Mouse (Mus musculus) cortical plate, adult 2 months (tissue): Measurements from ENCODE around the gene Atp2b1.

Source experiments
- CTCF ChIP-seq: fragments of 200-500 bp; IDR thresholded peaks from 2 replicates; pipeline ENCODE4 v1.5.1; 2011; ENCODE audit warnings: mild to moderate bottlenecking, control low read depth, low read length; ENCODE audit not compliant: insufficient read depth; ENCODE audit errors: extremely low read depth
- POLR2A ChIP-seq: fragments of 200-500 bp; IDR thresholded peaks from 2 replicates; pipeline ENCODE4 v1.6.1; 2011; ENCODE audit warnings: mild to moderate bottlenecking, low read length, control low read depth; ENCODE audit not compliant: insufficient read depth; ENCODE audit errors: extremely low read depth

DNA sequence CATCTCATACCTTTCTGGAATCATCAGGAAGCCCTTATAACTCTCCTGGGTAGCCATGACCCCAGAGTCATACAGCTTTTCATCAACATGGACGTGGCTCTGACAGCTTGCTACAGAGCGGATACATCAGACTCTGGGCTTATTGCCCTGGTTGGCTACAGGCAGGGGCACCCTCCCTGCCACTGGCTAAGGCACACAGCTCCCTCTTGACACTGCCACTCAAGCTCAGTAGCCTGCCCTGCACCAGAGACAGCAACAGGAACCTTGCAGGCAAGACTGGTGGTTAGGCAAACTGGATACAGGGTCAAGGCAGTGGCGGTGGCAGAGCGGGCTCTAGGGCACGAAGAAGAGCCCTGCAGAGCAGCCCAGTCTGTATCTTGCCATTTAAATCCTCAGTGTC is 126.0 kb downstream of the Atp2b1 start:
- no peak for TF ChIP-seq POLR2A
- TF ChIP-seq CTCF: no peak
